ENCODE assay signal across 23 mouse cellular contexts in the genomic region with DNA sequence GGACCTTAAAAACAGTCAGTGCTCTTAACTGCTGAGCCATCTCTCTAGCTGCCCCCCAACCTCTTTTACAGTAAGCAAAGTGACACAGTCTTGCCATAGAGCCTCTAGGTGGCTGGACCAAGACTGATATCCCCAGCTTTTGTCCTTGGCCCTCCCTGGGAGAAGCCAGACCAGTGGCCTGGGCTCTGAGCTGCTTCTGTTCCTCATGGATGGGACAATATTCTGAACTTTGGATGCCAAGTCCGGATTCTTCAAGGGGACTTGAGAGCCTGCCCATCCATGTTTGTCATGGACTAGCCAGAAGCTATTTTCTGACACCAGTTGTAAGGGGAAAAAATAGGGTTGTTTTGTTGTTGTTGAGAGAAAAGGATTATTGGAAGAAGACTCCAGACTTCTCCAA. TPM values are rescaled to one million over a fixed set of nuclear protein-coding genes. Genes with fewer than 3 reads are reported as not detected.
"Had no signal": no experiment of that assay in that cellular context is flagged by ENCODE, and none has a peak within 500 bp of the region (broad histone marks: within the 10 kb centered on the region; RNA-seq: fewer than 3 reads in every experiment).

No protein-coding gene starts in this region.

- H3K36me3 ChIP-seq: heart, embryonic 15.5 days; hindbrain, embryonic 13.5 days; hindbrain, embryonic 15.5 days; liver, embryonic 12.5 days had no signal

- ATAC-seq: hindbrain, postnatal 0 days; intestine, embryonic 16.5 days; liver, embryonic 12.5 days had no signal

- H3K9me3 ChIP-seq: heart, embryonic 13.5 days; heart, embryonic 15.5 days; hindbrain, embryonic 13.5 days; hindbrain, embryonic 15.5 days; limb, embryonic 13.5 days; limb, embryonic 15.5 days; liver, embryonic 12.5 days had no signal

- H3K27me3 ChIP-seq: heart, embryonic 13.5 days; heart, embryonic 15.5 days; hindbrain, embryonic 15.5 days; limb, embryonic 13.5 days; limb, embryonic 15.5 days; liver, embryonic 12.5 days had no signal

- H3K4me3 ChIP-seq: heart, embryonic 13.5 days; heart, embryonic 15.5 days; hindbrain, embryonic 13.5 days; hindbrain, embryonic 15.5 days; limb, embryonic 13.5 days; limb, embryonic 15.5 days; liver, embryonic 12.5 days had no signal

- H3K4me2 ChIP-seq: heart, embryonic 11.5 days; heart, embryonic 13.5 days; heart, embryonic 15.5 days; hindbrain, embryonic 13.5 days; hindbrain, embryonic 15.5 days; limb, embryonic 13.5 days; limb, embryonic 15.5 days; liver, embryonic 12.5 days had no signal

- H3K27ac ChIP-seq: heart, embryonic 13.5 days; heart, embryonic 15.5 days; hindbrain, embryonic 13.5 days; hindbrain, embryonic 15.5 days; hindbrain, postnatal 0 days; limb, embryonic 13.5 days; limb, embryonic 15.5 days; liver, embryonic 12.5 days; liver, embryonic 14.5 days had no signal

- DNase-seq: gastrocnemius, postnatal 14 days; gastrocnemius, postnatal 36 days; heart, adult 18-20 months; kidney, adult 11 months; kidney, adult 2 months; kidney, adult 9 months; kidney, postnatal 14 days; kidney, postnatal 36 days; layer of hippocampus, adult 9-11 months; layer of hippocampus, postnatal 36 days; left cerebral cortex, postnatal 4 days had no signal

- H3K9ac ChIP-seq: heart, embryonic 13.5 days; heart, embryonic 15.5 days; hindbrain, embryonic 13.5 days; hindbrain, embryonic 15.5 days; limb, embryonic 13.5 days; limb, embryonic 15.5 days; liver, embryonic 12.5 days; liver, embryonic 14.5 days had no signal

RNA-seq across cellular contexts. Expression of gene Gprc5c, which starts 18.8 kb away (rescaled TPM):
- total RNA-seq: hematopoietic stem cell, adult 5-6 weeks had no signal
